Mouse (Mus musculus): ENCODE measurements around the gene Mgat5. TPM values are rescaled to one million over a fixed set of nuclear protein-coding genes. Genes with fewer than 3 reads are reported as not detected.

The Mgat5 gene
- polyA plus RNA-seq, 1 experiment from 2014 or later = 12.6 TPM

DNA sequence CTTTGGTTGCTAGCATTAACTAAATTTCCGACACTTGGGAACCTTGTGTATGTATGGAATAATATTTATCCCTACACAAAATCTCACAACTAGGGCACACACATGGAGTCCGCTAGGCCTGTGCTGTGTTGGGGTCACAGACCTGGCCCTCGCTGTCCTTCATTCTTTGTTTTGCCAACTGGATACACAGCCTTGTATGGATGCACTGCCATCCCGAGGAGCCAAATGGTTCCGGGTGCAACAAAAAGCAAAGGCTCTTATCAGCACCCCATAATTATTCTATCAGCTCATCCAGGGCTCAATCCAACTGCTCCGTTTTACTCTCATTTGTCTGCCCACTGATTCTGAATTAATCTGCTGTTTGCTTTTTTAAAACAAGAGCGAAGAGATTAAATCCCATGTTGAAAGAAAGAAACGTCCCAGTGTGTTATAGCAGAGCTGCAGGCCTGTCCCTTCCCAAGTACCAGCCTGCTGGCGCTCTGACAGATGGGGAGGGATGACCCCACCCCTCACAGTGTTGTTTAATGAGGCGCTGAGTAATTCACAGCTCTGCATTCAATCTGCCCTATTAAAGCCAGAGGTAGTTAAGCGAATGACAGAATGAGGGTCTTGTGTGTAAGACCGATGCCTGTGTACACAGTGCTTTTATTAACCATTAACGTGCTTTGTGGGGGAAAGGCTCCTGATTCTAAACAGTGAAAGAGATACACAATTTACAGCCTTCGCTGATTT, 326.2 kb downstream of the Mgat5 start:
- WGBS = 9% methylated on average over 14 of the region's 14 CpGs

DNA sequence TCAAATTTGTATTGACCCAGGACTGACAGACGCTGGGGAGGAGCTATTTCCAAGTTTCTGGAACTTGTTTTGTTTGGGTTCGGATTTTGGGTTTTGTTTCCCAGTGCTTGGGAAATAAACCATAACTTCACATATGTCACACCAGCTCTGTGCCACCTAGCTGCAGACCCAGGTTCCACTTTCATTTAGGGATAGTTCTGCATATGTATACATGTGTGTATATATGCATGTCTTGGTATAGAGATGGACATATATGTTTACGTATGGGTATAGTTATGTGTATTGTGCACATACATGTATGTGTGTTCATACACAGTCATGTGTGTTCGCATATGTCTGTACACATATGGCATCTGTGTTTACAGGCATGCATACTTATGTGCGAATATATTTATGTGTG, 326.9 kb downstream of the Mgat5 start:
- Histone ChIP-seq H3K9ac (replicated peaks) (no peak overlapping the region), H3K9me3 (no peaks in the 10 kb centered on the region), H3K27me3 (peaks cover 45% of the 10 kb centered on the region), H3K4me3 (no peak overlapping the region), H3K4me1 (peaks cover 26% of the 10 kb centered on the region), H3K36me3 (no peaks in the 10 kb centered on the region), H3K27ac (replicated peaks) (peak overlapping the region; percentile 72), H3K4me2 (replicated peaks) (peak overlapping the region; percentile 11; the same call in 1 of the 2 replicates)
- WGBS = 50% methylated on average over 5 of the region's 5 CpGs
- ATAC-seq (replicated peaks) = peak; percentile 33

More for the DNA sequence above, 326.2 kb downstream of the Mgat5 start:
- H3K9me3 ChIP-seq = no peaks in the 10 kb centered on the region
- no peak overlapping the region for H3K9ac ChIP-seq (replicated peaks)
- H3K4me1 ChIP-seq = peaks cover 21% of the 10 kb centered on the region
- no peaks in the 10 kb centered on the region for H3K36me3 ChIP-seq
- H3K4me2 ChIP-seq (replicated peaks) = peak overlapping the region; percentile 11; the same call in 1 of the 2 replicates
- ATAC-seq (replicated peaks) = peak; percentile 96
- H3K27ac ChIP-seq (replicated peaks) = peak overlapping the region; percentile 72
- peaks cover 45% of the 10 kb centered on the region for H3K27me3 ChIP-seq
- no peak overlapping the region for H3K4me3 ChIP-seq

DNA sequence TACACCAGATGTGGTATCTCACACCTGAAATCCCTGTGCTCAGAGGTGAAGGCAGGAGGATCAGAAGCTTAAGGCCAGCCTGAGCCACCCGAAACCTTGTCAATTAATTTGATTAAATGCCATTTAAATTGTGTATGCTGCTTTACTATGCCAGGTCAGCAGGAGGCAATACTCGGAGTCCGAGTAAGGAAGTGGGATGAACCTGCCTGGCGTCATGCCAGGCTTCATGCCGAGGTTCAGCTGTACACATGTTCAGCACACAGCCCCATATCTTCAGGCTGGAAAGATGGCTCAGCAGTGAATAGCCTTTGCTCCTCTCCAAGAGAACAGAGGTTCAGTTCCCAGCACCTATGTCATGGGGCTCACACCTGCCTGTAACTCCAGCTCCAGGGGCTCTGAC, 331.6 kb downstream of the Mgat5 start:
- Histone ChIP-seq H3K4me1 (peaks cover 23% of the 10 kb centered on the region), H3K9me3 (no peaks in the 10 kb centered on the region), H3K36me3 (no peaks in the 10 kb centered on the region), H3K27me3 (peaks cover 30% of the 10 kb centered on the region), H3K4me2 (replicated peaks) (peak overlapping the region; percentile 45), H3K27ac (replicated peaks) (peak overlapping the region; percentile 65), H3K4me3 (no peak overlapping the region), H3K9ac (replicated peaks) (0 out of 2 replicates have a peak overlapping the region, but pooled peaks have one; percentile 37)
- 30% methylated on average over 5 of the region's 5 CpGs for WGBS
- ATAC-seq (replicated peaks) = no peak; the same call in 1 of the 2 replicates

DNA sequence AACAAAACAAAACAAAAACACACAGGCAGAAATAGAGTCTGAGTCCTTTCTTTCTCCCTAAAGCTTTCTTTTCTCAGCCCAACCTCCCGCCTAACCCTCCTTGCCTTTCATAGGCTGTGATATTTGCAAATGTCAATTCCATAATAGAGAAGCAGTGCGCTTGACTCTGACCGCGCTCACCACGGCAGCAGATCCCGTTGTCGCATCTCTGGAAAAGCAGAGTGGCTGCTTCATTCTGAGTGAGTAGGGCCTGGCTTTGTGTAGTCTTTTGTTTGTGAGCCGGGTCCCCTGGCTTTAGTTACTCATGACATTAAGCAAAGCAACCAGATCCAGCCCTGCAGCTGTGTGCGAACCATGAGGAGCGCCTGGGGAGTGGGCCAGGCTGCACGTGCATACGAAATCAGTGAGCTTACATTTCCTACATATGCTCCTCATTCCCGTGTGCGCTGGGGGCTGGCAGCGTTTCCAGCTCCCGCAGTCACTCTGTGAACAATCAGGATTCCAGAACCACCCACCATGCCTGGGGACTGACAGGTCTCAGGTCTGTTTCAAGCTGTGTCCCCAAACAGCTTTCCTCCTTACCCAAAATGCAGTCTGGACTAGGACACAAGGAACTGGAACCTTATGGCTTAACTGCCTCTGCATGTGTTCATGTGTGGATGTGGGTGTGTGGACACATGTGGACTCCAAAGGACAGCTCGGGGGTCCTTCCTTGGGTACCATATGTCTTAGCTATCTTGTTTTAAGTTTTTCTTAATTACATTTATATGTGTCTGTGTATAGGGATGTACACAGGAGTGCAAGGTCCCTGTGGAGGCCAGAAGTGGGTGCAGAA, 332.6 kb downstream of the Mgat5 start:
- H3K4me3 ChIP-seq = peak overlapping the region; percentile 22
- H3K9ac ChIP-seq (replicated peaks) = peak overlapping the region; percentile 37
- 4% methylated on average over 17 of the region's 17 CpGs for WGBS
- peak; percentile 87 for ATAC-seq (replicated peaks)
- no peaks in the 10 kb centered on the region for H3K9me3 ChIP-seq
- H3K4me2 ChIP-seq (replicated peaks) = peak overlapping the region; percentile 45
- H3K4me1 ChIP-seq = peaks cover 22% of the 10 kb centered on the region
- H3K27me3 ChIP-seq = peaks cover 30% of the 10 kb centered on the region
- no peaks in the 10 kb centered on the region for H3K36me3 ChIP-seq
- H3K27ac ChIP-seq (replicated peaks) = peak overlapping the region; percentile 65

All from forebrain, embryonic 15.5 days (tissue).